Mouse (Mus musculus): Measurements from ENCODE around the gene Armc8.

DNA sequence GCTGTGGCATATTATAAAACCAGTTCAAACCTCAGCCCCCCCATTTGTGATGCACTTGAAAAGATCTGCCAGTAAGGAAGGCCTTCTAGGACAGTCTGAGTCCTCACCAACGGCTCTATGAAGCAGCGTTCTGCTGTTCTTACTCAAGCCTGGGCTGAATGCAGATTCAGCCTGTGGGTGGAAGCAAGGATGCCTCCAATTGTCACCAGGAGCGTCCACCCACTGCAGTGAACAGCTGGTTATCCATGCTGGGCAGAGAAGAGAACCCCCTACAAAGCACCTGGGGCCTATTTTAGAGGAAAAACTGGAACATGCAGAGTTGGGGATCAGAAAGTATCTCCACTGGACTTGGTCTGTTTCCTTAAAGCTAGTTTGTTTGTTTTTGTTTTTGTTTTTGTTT is 138.9 kb downstream of the Armc8 start:
- TF ChIP-seq CHD2 (IDR thresholded peaks at IDR 0.05; ENCODE audit: low read depth, low read length) (no peak), HCFC1 (IDR thresholded peaks at IDR 0.05; ENCODE audit: borderline replicate concordance, insufficient read depth, low read length) (no peak), MAFK (IDR thresholded peaks at IDR 0.05; ENCODE audit: insufficient read depth, low read depth, low read length) (no peak), ZC3H11A (IDR thresholded peaks at IDR 0.05; ENCODE audit: borderline replicate concordance, low read depth, low read length) (no peak)
